Mouse (Mus musculus) right cerebral cortex, adult 18-20 months (tissue): ENCODE results near the gene S100a13.

Experiments used
- DNase-seq: peaks from one replicate; pipeline ENCODE4 v3.0.0; 2022; ENCODE audit warnings: mixed read lengths

The S100a13 gene

DNA sequence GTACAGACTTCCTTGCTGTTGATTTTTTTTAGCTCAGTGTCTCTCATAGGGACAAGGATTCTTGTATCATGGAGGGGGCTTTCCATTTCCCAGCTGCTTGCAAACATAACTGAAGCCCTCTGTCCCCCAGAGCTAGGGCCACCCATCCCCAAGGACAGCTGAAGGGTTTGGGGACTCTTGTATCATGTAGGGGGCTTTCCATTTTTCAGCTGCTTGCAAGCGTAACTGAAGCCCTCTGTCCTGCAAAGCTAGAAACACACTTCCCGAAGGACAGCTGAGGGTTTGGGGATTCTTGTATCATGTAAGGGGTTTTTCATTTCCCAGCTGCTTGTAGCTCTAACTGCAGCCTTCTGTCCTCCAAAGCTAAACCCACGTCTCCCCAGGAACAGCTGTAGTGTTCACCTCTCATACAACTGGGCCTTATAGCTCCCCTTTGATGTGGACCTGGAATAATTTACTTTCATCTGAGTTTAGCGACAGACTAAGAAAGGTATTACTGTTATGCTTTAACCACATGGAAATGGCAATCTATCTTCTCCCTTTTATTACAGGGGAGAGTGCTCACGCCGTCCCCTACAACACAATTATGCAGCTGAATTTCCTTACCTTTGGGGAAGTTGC, 45.9 kb downstream of the S100a13 start, which contains the start of gene S100a3:
Gene S100a3 (plus strand): TSS at position 571 of the 621 bp plus-strand sequence.
- DNase-seq = no peak
